Mouse (Mus musculus): Measurements from ENCODE around the gene Smg1. TPM values are rescaled to one million over a fixed set of nuclear protein-coding genes. Genes with fewer than 3 reads are reported as not detected.

Smg1 gene
- polyA plus RNA-seq, 1 experiment from 2014 or later: 21.8 TPM

DNA sequence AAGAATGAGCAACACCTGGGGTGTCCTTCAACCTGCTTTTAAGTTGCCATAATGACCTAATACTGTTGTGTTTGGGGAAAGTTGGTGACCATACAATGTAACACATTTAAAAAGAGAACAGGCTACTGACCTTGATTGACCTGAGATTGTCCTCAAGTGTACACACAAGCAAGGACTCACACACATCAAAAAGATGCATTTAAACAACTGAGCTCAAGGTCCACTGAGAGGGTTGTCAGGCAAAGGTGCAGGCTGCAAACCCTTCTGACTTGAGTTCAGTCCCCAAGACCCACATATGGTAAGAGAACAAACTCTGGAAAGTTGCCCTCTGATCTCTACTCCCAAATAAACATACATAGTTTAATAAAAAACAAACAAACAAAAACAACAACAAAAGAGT lies 117.7 kb downstream of the Smg1 start:
- Histone ChIP-seq H3K9me3 (no peaks in the 10 kb centered on the region), H3K27me3 (replicated peaks; ENCODE audit: low read depth, poor library complexity, severe bottlenecking) (no peaks in the 10 kb centered on the region), H3K4me3 (no peak overlapping the region), H3K36me3 (replicated peaks) (peaks cover 59% of the 10 kb centered on the region), H3K27ac (replicated peaks) (no peak overlapping the region), H3K4me1 (peaks cover 34% of the 10 kb centered on the region)
- no peak for DNase-seq (ENCODE audit: low spot score)

DNA sequence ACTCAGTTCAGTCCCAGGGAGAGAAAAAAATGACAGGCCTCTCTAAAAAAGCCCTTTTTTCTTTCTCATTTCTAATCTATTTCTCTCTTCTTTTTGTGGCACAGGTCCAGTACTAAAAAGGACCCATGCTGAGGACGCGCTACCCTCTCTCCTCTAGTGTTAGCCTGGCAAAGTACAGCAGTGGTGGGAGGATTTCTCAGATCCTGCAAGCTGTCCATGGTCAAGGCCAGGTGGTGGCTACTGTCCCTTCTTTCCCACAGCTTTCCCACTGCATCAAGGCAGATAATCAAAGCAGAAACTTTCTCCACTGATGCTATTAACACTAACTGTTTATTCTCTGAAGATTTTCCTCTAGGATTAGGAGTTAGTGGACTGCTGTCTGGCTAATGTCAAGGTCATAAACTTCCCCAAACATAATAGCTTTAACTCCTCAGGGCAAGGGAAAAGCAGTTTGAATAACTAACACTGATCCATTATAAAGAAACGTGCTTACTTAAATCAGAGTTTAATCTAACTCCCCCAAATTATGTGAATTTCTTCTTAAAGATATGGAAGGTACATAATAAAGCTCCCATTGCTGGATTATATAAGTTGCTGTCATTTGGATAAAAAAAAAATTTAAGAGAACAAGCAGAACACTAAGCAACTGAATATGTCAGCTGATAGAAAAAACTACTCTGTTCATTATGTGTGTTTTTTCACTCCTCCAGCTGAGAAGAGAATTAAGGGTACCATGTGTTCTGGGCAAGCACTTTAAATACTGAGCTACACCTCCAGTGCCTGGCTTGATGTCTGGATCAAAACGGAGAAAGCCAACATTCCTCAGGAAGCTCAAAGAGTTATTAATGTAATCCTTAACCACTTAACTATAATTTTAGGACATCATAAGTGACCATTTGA lies 119.7 kb downstream of the Smg1 start:
- Histone ChIP-seq H3K36me3 (replicated peaks) (peaks cover 79% of the 10 kb centered on the region), H3K9me3 (no peaks in the 10 kb centered on the region), H3K4me1 (peaks cover 23% of the 10 kb centered on the region), H3K27ac (replicated peaks) (no peak overlapping the region), H3K27me3 (replicated peaks; ENCODE audit: low read depth, poor library complexity, severe bottlenecking) (no peaks in the 10 kb centered on the region), H3K4me3 (no peak overlapping the region)
- DNase-seq (ENCODE audit: low spot score): no peak
- WGBS: 94% methylated on average over 4 of the region's 4 CpGs

DNA sequence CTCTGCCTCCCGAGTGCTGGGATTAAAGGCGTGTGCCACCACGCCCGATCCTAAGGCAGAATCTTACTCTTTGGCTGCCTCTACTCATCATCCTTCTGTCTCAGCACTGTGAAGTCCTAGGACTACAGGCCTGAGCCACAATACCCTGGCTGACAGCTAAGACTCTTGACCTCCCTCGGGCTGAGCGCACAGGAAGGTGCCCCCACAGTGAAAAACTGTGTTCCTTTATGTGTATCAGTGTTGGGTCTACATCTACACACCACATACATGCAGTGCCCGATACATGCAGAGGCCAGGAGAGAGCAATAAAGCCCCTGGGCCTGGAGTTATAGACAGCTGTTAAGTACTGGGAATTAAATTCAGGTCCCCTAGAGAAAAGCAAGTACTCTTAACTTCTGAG lies 121.2 kb downstream of the Smg1 start:
- DNase-seq (ENCODE audit: low spot score): no peak
- WGBS: 93% methylated on average over 7 of the region's 7 CpGs
- Histone ChIP-seq H3K27me3 (replicated peaks; ENCODE audit: low read depth, poor library complexity, severe bottlenecking) (no peaks in the 10 kb centered on the region), H3K36me3 (replicated peaks) (peaks cover 88% of the 10 kb centered on the region), H3K4me3 (no peak overlapping the region), H3K4me1 (peaks cover 15% of the 10 kb centered on the region), H3K9me3 (no peaks in the 10 kb centered on the region), H3K27ac (replicated peaks) (no peak overlapping the region)

DNA sequence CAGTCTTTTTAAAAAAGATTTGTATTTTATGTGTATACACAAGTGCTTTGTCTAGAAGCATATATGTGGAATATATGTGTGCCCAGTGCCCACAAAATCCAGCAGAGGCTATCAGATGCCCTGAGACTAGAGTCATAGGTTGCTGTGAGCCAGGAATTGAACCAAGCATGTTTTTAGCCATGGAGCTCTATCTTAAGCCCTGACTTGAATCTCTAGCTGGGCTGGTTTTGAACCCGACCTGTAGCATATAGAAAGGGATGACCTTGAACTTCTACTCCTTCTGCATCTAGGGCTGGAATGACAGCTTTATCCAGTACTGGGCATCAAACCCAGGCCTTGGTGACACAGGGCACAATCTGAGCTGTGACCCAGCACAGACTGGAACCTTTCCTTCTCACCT lies 122.8 kb downstream of the Smg1 start:
- WGBS: 75% methylated on average over 1 of the region's 1 CpGs
- peaks cover 73% of the 10 kb centered on the region for H3K36me3 ChIP-seq (replicated peaks)
- H3K9me3 ChIP-seq: no peaks in the 10 kb centered on the region
- H3K4me1 ChIP-seq: peaks cover 10% of the 10 kb centered on the region
- DNase-seq (ENCODE audit: low spot score): no peak
- H3K27me3 ChIP-seq (replicated peaks; ENCODE audit: low read depth, poor library complexity, severe bottlenecking): no peaks in the 10 kb centered on the region
- H3K4me3 ChIP-seq: no peak overlapping the region
- H3K27ac ChIP-seq (replicated peaks): no peak overlapping the region

DNA sequence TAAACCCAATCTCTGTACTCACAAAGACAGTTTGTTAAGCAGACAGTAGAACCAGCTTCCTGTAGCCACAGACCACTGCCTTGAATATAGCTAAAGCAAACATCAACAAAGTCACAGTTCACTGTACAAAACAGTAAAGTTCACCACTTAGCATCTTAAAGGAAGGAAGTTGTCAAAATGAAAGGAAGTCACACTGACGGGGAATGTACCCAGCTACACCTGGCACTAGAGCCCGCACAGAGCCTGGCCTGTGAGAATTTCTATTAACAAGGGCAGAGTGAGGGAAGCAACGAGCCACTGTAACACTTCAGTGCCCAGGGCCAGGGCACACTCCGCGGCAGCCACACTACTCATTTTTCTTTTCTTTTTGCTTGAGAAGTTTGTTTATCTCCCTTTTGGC lies 123.5 kb downstream of the Smg1 start:
- Histone ChIP-seq H3K4me1 (peaks cover 10% of the 10 kb centered on the region), H3K27me3 (replicated peaks; ENCODE audit: low read depth, poor library complexity, severe bottlenecking) (no peaks in the 10 kb centered on the region), H3K9me3 (no peaks in the 10 kb centered on the region), H3K4me3 (no peak overlapping the region), H3K36me3 (replicated peaks) (peaks cover 74% of the 10 kb centered on the region), H3K27ac (replicated peaks) (no peak overlapping the region)
- DNase-seq (ENCODE audit: low spot score): no peak
- 92% methylated on average over 5 of the region's 5 CpGs for WGBS

DNA sequence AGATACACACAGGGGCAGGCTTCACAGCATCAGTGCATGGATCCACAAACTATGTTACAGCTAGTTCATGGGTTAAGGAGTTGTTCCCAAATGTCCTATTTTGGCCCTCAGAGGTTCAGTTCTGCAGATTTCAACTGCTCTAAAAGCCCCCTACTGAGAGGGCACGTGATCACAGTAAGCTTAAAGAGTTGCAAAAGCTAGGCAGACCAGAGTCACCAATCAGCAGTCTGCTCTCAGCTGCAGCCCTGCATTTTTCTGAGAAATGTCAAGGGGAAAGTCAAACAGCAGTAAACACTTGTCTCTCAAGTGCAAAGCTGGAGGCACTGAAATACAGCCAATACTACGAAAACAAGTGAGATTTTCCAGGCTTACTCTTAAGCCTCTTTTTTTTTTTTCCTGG lies 124.3 kb downstream of the Smg1 start:
- peaks cover 18% of the 10 kb centered on the region for H3K4me1 ChIP-seq
- no peak overlapping the region for H3K4me3 ChIP-seq
- no peaks in the 10 kb centered on the region for H3K9me3 ChIP-seq
- WGBS: 69% methylated on average over 2 of the region's 2 CpGs
- peaks cover 76% of the 10 kb centered on the region for H3K36me3 ChIP-seq (replicated peaks)
- no peaks in the 10 kb centered on the region for H3K27me3 ChIP-seq (replicated peaks; ENCODE audit: low read depth, poor library complexity, severe bottlenecking)
- H3K27ac ChIP-seq (replicated peaks): no peak overlapping the region
- DNase-seq (ENCODE audit: low spot score): no peak

DNA sequence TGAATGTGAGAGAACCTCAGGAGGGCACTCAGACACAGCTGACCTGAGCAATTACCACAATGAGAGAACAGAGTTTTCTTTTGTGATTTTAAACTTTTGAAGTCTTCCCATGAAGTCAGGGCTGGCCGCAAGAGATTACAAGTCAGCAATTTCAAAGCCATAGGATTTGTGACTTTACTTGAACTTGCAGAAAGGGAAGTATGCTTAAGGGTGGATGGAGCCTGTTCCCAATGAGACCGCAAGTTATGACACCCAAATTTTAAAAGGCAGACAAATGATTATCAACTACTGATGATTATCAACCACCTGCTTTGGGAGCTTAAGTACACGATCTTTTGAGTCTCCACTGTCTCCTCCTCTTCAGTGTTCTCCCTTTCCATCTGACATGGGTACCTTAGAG lies 125.0 kb downstream of the Smg1 start:
- peaks cover 25% of the 10 kb centered on the region for H3K4me1 ChIP-seq
- H3K4me3 ChIP-seq: no peak overlapping the region
- H3K27ac ChIP-seq (replicated peaks): no peak overlapping the region
- WGBS: 87% methylated on average over 3 of the region's 3 CpGs
- no peaks in the 10 kb centered on the region for H3K9me3 ChIP-seq
- DNase-seq (ENCODE audit: low spot score): no peak
- no peaks in the 10 kb centered on the region for H3K27me3 ChIP-seq (replicated peaks; ENCODE audit: low read depth, poor library complexity, severe bottlenecking)
- peaks cover 76% of the 10 kb centered on the region for H3K36me3 ChIP-seq (replicated peaks)

DNA sequence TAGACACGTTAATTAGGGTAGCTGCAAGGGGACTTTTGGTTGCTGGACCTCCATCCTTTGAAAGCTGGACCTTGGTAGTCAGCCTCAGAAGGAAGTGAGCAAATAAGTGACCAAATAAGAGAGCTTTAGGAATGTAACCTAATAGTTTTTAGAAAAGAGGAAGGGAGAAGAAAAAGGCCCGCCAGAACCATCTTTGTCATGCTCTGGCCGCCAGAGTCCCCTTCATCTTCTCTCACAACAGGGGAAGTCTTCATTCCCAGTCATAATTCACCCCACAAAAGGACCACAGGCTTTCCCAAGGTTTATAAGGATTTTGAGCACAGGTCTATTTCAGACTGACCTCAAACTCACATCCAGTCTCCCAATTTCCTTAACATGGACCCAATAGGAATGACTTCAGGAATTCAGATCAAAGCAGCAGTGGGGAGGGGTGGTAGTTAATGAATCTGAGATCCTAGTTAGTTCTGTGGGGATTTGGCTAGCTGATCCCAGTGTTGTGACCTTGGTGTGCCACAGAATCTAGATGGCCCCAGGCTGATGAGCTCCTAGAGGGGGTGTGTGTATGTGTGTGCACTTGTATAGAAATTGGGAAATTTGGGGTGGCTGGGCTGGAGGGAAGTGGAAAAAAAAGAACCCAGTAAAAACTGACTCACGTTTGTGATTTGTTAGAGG lies 125.8 kb downstream of the Smg1 start:
- peak overlapping the region; percentile 99 for H3K27ac ChIP-seq (replicated peaks)

DNA sequence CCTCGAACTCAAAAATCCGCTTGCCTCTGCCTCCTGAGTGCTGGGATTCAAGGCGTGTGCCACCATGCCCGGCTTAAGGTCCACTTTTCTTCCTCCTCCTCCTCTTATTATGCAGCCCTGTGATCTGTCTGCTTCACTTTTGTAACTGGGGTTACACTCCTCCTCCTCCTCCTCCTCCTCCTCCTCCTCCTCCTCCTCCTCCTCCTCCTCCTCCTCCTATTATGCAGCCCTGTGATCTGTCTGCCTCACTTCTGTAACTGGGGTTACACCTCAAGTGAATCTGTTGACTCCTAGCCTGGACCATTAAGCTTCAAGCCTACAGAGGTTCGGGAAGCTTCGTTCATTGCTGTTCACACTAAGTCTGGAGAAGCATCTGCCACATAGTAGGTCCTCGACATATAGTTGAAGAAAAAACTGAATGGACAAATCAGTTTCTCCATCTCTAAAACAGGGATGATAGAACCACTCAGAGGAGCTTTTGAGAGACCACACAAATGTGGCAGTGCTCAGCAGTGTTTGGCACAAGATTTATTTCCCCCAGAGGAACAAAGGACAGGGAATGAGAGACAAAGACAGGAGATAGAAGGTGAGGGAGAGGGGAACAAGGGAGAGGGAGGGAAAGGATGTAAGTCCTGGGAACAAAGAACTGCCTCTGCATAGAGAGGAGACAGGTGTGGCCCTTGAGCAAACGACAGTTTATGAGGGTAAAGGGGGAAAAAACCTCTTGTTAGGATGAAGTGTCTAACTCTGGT lies 126.5 kb downstream of the Smg1 start:
- 19% methylated on average over 8 of the region's 8 CpGs for WGBS
- no peaks in the 10 kb centered on the region for H3K9me3 ChIP-seq
- peak overlapping the region; percentile 99 for H3K27ac ChIP-seq (replicated peaks)
- H3K36me3 ChIP-seq (replicated peaks): peaks cover 76% of the 10 kb centered on the region
- no peaks in the 10 kb centered on the region for H3K27me3 ChIP-seq (replicated peaks; ENCODE audit: low read depth, poor library complexity, severe bottlenecking)
- H3K4me3 ChIP-seq: peak overlapping the region; percentile 99
- H3K4me1 ChIP-seq: peaks cover 40% of the 10 kb centered on the region
- no peak for DNase-seq (ENCODE audit: low spot score)

More for the DNA sequence above, 125.8 kb downstream of the Smg1 start:
- H3K4me3 ChIP-seq: no peak overlapping the region
- peaks cover 76% of the 10 kb centered on the region for H3K36me3 ChIP-seq (replicated peaks)
- peaks cover 32% of the 10 kb centered on the region for H3K4me1 ChIP-seq
- no peak for DNase-seq (ENCODE audit: low spot score)
- 52% methylated on average over 4 of the region's 4 CpGs for WGBS
- H3K9me3 ChIP-seq: no peaks in the 10 kb centered on the region
- no peaks in the 10 kb centered on the region for H3K27me3 ChIP-seq (replicated peaks; ENCODE audit: low read depth, poor library complexity, severe bottlenecking)

DNA sequence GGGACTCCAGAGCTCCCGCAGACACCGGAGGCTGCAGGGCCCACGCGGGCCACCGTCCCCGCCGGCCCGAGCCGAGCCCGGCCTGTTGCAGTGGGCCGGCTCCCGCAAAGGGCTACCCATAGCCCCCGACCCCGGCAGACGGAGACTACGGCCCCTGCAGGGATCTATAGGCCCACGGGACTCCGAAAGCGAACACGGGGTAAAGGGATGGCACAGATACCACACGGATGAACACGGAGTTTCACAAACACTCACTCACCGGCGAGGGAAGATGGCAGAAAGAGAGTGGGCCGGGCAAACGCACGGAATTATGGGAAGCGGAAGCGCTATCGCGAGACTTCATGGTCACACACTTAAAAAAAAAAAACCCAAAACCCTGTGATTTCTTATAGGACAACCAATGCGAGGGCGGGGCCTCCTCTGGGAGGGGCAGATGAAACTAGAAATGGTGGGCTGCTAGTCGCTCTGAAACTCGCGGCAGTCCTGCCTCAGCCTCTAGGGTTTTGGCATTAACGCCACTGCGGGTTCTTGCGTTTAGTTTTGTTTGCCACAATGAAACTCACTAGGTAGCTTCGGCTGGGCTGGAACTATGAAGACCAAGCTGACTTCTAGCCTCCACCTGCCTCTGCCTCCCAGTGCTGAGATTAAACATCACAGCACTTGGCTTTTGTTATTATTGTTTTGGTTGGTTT lies 127.4 kb downstream of the Smg1 start, which contains the start of gene Rps15a:
Gene Rps15a, minus strand, starts transcription at position 312 of the 692 bp plus-strand sequence.
- Histone ChIP-seq H3K9me3 (no peaks in the 10 kb centered on the region), H3K36me3 (replicated peaks) (peaks cover 76% of the 10 kb centered on the region), H3K27me3 (replicated peaks; ENCODE audit: low read depth, poor library complexity, severe bottlenecking) (no peaks in the 10 kb centered on the region), H3K27ac (replicated peaks) (peak within 1 kb of the TSS; percentile 99), H3K4me3 (peak within 1 kb of the TSS; percentile 99), H3K4me1 (peaks cover 49% of the 10 kb centered on the region)
- peak; percentile 92 for DNase-seq (ENCODE audit: low spot score)
- under 1% methylated on average over 40 of the region's 40 CpGs for WGBS

DNA sequence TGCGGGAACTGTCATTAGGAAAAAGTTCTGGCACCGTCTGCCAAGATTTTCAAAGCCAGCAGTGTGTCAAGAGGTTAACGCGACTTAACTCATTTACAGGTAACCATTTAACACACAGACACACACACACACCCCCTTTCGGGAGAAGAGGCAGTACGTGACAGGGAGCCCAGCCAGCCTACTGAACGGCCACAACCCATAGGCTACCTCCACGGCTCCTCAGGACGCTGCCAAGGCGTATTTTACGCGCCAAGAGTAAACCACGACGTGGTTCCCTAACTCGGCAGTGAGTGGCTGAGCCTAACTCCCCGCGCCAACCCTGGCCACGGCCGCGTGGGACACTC lies 128.0 kb downstream of the Smg1 start:
- Histone ChIP-seq H3K4me3 (peak overlapping the region; percentile 99), H3K27ac (replicated peaks) (peak overlapping the region; percentile 99), H3K9me3 (no peaks in the 10 kb centered on the region), H3K36me3 (replicated peaks) (peaks cover 76% of the 10 kb centered on the region), H3K27me3 (replicated peaks; ENCODE audit: low read depth, poor library complexity, severe bottlenecking) (no peaks in the 10 kb centered on the region), H3K4me1 (peaks cover 52% of the 10 kb centered on the region)
- 0% methylated on average over 20 of the region's 20 CpGs for WGBS
- DNase-seq (ENCODE audit: low spot score): no peak
